Mouse (Mus musculus): Measurements from ENCODE around the gene Pank1. TPM values are rescaled to one million over a fixed set of nuclear protein-coding genes. Genes with fewer than 3 reads are reported as not detected.

Pank1 gene
- polyA plus RNA-seq, 1 experiment from 2014 or later = 10.7 TPM

DNA sequence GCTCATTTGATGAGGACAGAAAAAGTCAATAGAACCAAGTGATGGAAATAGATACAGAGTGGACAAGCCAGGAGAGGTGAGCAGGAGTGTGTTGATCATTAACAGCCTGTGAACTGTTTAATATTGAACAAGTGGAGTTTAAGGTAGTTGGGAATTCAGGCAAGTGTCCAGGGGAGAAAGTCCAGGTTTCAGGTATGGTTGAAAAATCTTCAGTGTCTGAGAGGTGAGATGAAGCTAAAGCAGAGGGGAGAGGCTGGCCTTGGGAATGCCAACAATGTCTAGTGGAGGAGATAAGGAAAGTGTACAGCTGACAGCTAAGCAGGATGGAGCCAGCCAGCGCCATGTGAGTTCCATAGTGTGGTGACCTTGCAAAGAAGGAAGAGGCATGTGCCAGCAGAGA lies 120.5 kb downstream of the Pank1 start:
- 88% methylated on average over 1 of the region's 1 CpGs for WGBS
- H3K9me3 ChIP-seq (ENCODE audit: control insufficient read depth, low read length) = no peaks in the 10 kb centered on the region
- H3K9ac ChIP-seq (replicated peaks; ENCODE audit: low read length) = no peak overlapping the region
- ATAC-seq (ENCODE audit: low FRiP score, low TSS enrichment) (no peak), DNase-seq (no peak)
- H3K27me3 ChIP-seq (ENCODE audit: control insufficient read depth, insufficient read depth, low read length) = no peaks in the 10 kb centered on the region
- H3K27ac ChIP-seq (replicated peaks; ENCODE audit: low read depth, low read length) = no peak overlapping the region
- no peaks in the 10 kb centered on the region for H3K4me1 ChIP-seq (ENCODE audit: control insufficient read depth, insufficient read depth, low read length)
- no peaks in the 10 kb centered on the region for H3K36me3 ChIP-seq (ENCODE audit: control insufficient read depth, insufficient read depth, low read length)
- no peak overlapping the region for H3K4me3 ChIP-seq (replicated peaks; ENCODE audit: low read depth, low read length)
- no peak overlapping the region for H3K4me2 ChIP-seq (ENCODE audit: low read length)

MicroRNA genes within 50 kb of the gene (microRNA counts, 519-probe panel; counts per million panel counts)
- microRNA mmu-miR-107 = 6,259 counts per million, percentile 80 among the panel's probes with 10 or more counts

Small RNA genes lying within 50 kb of the gene (microRNA-seq; reads per million reads assigned to microRNA genes)
- gene Mir107 = 2,729 reads per million, percentile 86 among the genes with 10 or more reads in this experiment

Other genes starting within 250 kb of the Pank1 start
- gene Ifit1bl2, start 238.7 kb downstream of the Pank1 start, polyA plus RNA-seq (2014; fragmentation: Nextera tagmentation; extraction: Ambion mirVana) = 0.30 and 0.55 TPM in 2 replicates
- gene Ifit1, start 238.6 kb downstream of the Pank1 start, polyA plus RNA-seq (2014; fragmentation: Nextera tagmentation; extraction: Ambion mirVana) = 0.16 and 3.5 TPM in 2 replicates
- gene Slc16a12, start 132.2 kb downstream of the Pank1 start, polyA plus RNA-seq (2014; fragmentation: Nextera tagmentation; extraction: Ambion mirVana) = 0.51 and 4.1 TPM in 2 replicates
- gene Kif20b, start 42.9 kb upstream of the Pank1 start, polyA plus RNA-seq (2014; fragmentation: Nextera tagmentation; extraction: Ambion mirVana) = 8.7 and 14.1 TPM in 2 replicates

Data from midbrain, embryonic 14.5 days (tissue).